Mouse (Mus musculus) myocyte (in vitro differentiated cells): Measurements from ENCODE around the gene Togaram2.

Source experiments
- E2F4 ChIP-seq: IDR thresholded peaks from one replicate; pipeline ENCODE4 v1.6.1; 2011; ENCODE audit warnings: mild to moderate bottlenecking, control low read depth, moderate library complexity; ENCODE audit not compliant: insufficient read depth
- POLR2A ChIP-seq: IDR thresholded peaks from one replicate; pipeline ENCODE4 v1.6.1; 2011; ENCODE audit warnings: low read depth, mild to moderate bottlenecking, control low read depth, moderate library complexity; ENCODE audit not compliant: insufficient read length
- TCF12 ChIP-seq: IDR thresholded peaks from one replicate; pipeline ENCODE4 v1.6.1; 2011; ENCODE audit warnings: mild to moderate bottlenecking, control low read depth; ENCODE audit not compliant: poor library complexity, insufficient read depth, severe bottlenecking

GRCm38 (mm10) chr17:71631806-71632205, 41.3 kb upstream of the Togaram2 start:
- no peak for TF ChIP-seq E2F4
- no peak for TF ChIP-seq POLR2A
- no peak for TF ChIP-seq TCF12
